Mouse (Mus musculus) E14TG2a.4 (cell line): ENCODE measurements around the gene Hoxd13.

Experiments
- H3K27me3 ChIP-seq: 2 replicates; pipeline ENCODE4 v1.6.1; 2014; ENCODE audit warnings: low read length, control low read depth; ENCODE audit not compliant: insufficient read depth
- H3K36me3 ChIP-seq: 2 replicates; pipeline ENCODE4 v1.6.1; 2014; ENCODE audit warnings: low read length, control low read depth; ENCODE audit not compliant: insufficient read depth
- H3K4me1 ChIP-seq: replicated peaks from 2 replicates; pipeline ENCODE4 v1.6.1; 2014; ENCODE audit warnings: low read depth, low read length, control low read depth
- H3K4me3 ChIP-seq: replicated peaks from 2 replicates; pipeline ENCODE4 v1.5.1; 2014; ENCODE audit warnings: mild to moderate bottlenecking, low read length
- H3K9me3 ChIP-seq: 2 replicates; pipeline ENCODE4 v1.6.1; 2014; ENCODE audit warnings: low read length, control low read depth
- CTCF ChIP-seq: conservative IDR thresholded peaks from 2 replicates; pipeline ENCODE4 v1.5.1; 2014; ENCODE audit warnings: low read length
- NANOG ChIP-seq: IDR thresholded peaks from 2 replicates; pipeline ENCODE4 v1.6.1; 2014; ENCODE audit warnings: borderline replicate concordance, low read length, mixed read lengths
- POU5F1 ChIP-seq: IDR thresholded peaks from 2 replicates; pipeline ENCODE4 v1.6.1; 2014; ENCODE audit warnings: low read length, borderline replicate concordance

The Hoxd13 gene

GRCm38 (mm10) chr2:74682796-74683195 lies 14.7 kb downstream of the Hoxd13 start:
- Histone ChIP-seq H3K36me3 (no peaks in the 10 kb centered on the region), H3K4me1 (peaks cover 57% of the 10 kb centered on the region), H3K4me3 (peak overlapping the region; percentile 69), H3K27me3 (peaks cover 92% of the 10 kb centered on the region), H3K9me3 (no peaks in the 10 kb centered on the region)
- TF ChIP-seq POU5F1 (no peak), NANOG (no peak), CTCF (no peak)

- Histone ChIP-seq H3K27me3 (peaks cover 92% of the 10 kb centered on the region), H3K9me3 (no peaks in the 10 kb centered on the region), H3K36me3 (no peaks in the 10 kb centered on the region), H3K4me1 (peaks cover 58% of the 10 kb centered on the region), H3K4me3 (no peak overlapping the region)
- TF ChIP-seq NANOG (no peak), CTCF (no peak), POU5F1 (no peak)
Measured at GRCm38 (mm10) chr2:74683471-74683951, 15.4 kb downstream of the Hoxd13 start.

- H3K4me3 ChIP-seq, result no peak overlapping the region
- peaks cover 92% of the 10 kb centered on the region for H3K27me3 ChIP-seq
- H3K36me3 ChIP-seq, result no peaks in the 10 kb centered on the region
- TF ChIP-seq NANOG (no peak), POU5F1 (no peak), CTCF (no peak)
- H3K4me1 ChIP-seq, result peaks cover 54% of the 10 kb centered on the region
- no peaks in the 10 kb centered on the region for H3K9me3 ChIP-seq
Measured at GRCm38 (mm10) chr2:74684106-74684505, 16.0 kb downstream of the Hoxd13 start.

GRCm38 (mm10) chr2:74685059-74685603 lies 17.0 kb downstream of the Hoxd13 start:
- Histone ChIP-seq H3K4me3 (no peak overlapping the region), H3K36me3 (no peaks in the 10 kb centered on the region), H3K4me1 (peaks cover 54% of the 10 kb centered on the region), H3K9me3 (no peaks in the 10 kb centered on the region), H3K27me3 (peaks cover 92% of the 10 kb centered on the region)
- TF ChIP-seq CTCF, result no peak
- no peak for TF ChIP-seq NANOG

- Histone ChIP-seq H3K4me3 (no peak overlapping the region), H3K36me3 (no peaks in the 10 kb centered on the region), H3K27me3 (peaks cover 88% of the 10 kb centered on the region), H3K4me1 (peaks cover 52% of the 10 kb centered on the region), H3K9me3 (no peaks in the 10 kb centered on the region)
- TF ChIP-seq CTCF (peak; percentile 50), POU5F1 (no peak)
Measured at GRCm38 (mm10) chr2:74686301-74686987, 18.3 kb downstream of the Hoxd13 start.

- no peaks in the 10 kb centered on the region for H3K9me3 ChIP-seq
- TF ChIP-seq POU5F1 (no peak), CTCF (no peak)
- H3K27me3 ChIP-seq, result peaks cover 89% of the 10 kb centered on the region
- no peaks in the 10 kb centered on the region for H3K36me3 ChIP-seq
- peak overlapping the region; percentile 46 for H3K4me3 ChIP-seq
- peaks cover 56% of the 10 kb centered on the region for H3K4me1 ChIP-seq
Measured at GRCm38 (mm10) chr2:74686988-74687697, 19.0 kb downstream of the Hoxd13 start.

GRCm38 (mm10) chr2:74687698-74688555 lies 19.8 kb downstream of the Hoxd13 start:
- Histone ChIP-seq H3K27me3 (peaks cover 90% of the 10 kb centered on the region), H3K9me3 (no peaks in the 10 kb centered on the region), H3K4me3 (peak overlapping the region; percentile 46), H3K4me1 (peaks cover 64% of the 10 kb centered on the region), H3K36me3 (no peaks in the 10 kb centered on the region)
- TF ChIP-seq CTCF, result no peak
- TF ChIP-seq POU5F1, result no peak
- no peak for TF ChIP-seq NANOG
